ENCODE assay signal across 27 mouse cellular contexts in the genomic region with DNA sequence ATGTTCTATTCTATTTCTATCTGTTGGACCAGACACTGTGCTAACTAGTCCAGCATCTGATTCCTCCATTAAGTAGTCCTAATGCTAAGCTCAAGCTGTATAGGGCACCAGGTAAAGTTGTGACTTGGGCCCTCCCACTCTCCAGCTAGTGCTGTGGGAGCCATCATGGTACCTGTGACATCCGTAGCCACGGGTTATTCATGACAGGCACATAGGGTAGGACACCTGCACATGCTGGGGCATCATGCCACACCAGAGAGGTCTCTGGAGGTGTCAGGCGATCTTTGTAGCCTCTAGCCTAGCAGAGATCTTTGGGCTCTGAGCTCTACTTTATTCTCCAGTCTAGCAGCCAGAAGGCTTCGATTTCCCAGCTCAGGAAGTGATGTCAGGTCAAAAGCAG. TPM values are rescaled to one million over a fixed set of nuclear protein-coding genes. Genes with fewer than 3 reads are reported as not detected.
DNase-seq lines count a peak whose midpoint lies in the region; ATAC-seq lines count a peak whose summit lies in the region.
"Had no signal": no experiment of that assay in that cellular context is flagged by ENCODE, and none has a peak within 500 bp of the region (broad histone marks: within the 10 kb centered on the region; RNA-seq: fewer than 3 reads in every experiment).

No protein-coding gene starts in this region.

- 81% methylated on average over 4 of the region's 4 CpGs for WGBS in forebrain, embryonic 11.5 days
- 93% methylated on average over 4 of the region's 4 CpGs for WGBS in forebrain, embryonic 10.5 days

- peak; percentile 85 for DNase-seq in heart, adult 11 months
- no peak for DNase-seq in heart, postnatal 4 days
- no peak for DNase-seq in forebrain, embryonic 11.5 days (ENCODE audit: low spot score)
- no peak for DNase-seq in forebrain, embryonic 10.5 days (ENCODE audit: extremely low spot score, low spot score)
- DNase-seq: adrenal gland, adult 2 months; adrenal gland, postnatal 10 days; adrenal gland, postnatal 25 days; cerebellum, adult 11-12 months; cerebellum, adult 2 months; cerebellum, adult 9-10 months; cerebellum, postnatal 10 days; cerebellum, postnatal 25 days; embryo, embryonic 11 days had no signal

- H3K4me2 ChIP-seq in forebrain, embryonic 11.5 days (ENCODE audit: low read depth, low read length, severe bottlenecking) = no peak overlapping the region
- H3K4me2 ChIP-seq: embryonic facial prominence, embryonic 13.5 days; embryonic facial prominence, embryonic 15.5 days; forebrain, embryonic 12.5 days had no signal

- H3K36me3 ChIP-seq in megakaryocyte, embryonic 14.5 days (replicated peaks; ENCODE audit: low read length) = peaks cover 2% of the 10 kb centered on the region
- no peaks in the 10 kb centered on the region for H3K36me3 ChIP-seq in forebrain, embryonic 11.5 days (ENCODE audit: control insufficient read depth, insufficient read depth, low read length)
- no peaks in the 10 kb centered on the region for H3K36me3 ChIP-seq in forebrain, embryonic 10.5 days (replicated peaks)
- H3K36me3 ChIP-seq: embryonic facial prominence, embryonic 13.5 days; embryonic facial prominence, embryonic 15.5 days; forebrain, embryonic 12.5 days had no signal

- no peak overlapping the region for H3K9ac ChIP-seq in forebrain, embryonic 11.5 days (ENCODE audit: low read length)
- H3K9ac ChIP-seq: embryonic facial prominence, embryonic 13.5 days; embryonic facial prominence, embryonic 15.5 days; forebrain, embryonic 12.5 days had no signal

- no peak for ATAC-seq in megakaryocyte, adult 5-6 weeks (ENCODE audit: poor library complexity, severe bottlenecking)
- ATAC-seq in common myeloid progenitor, adult 5-6 weeks (replicated peaks; ENCODE audit: low read depth, poor library complexity, severe bottlenecking) = 0 out of 2 replicates have a peak, but pooled peaks have one; percentile 15
- no peak for ATAC-seq in forebrain, embryonic 11.5 days (replicated peaks; ENCODE audit: low FRiP score)
- ATAC-seq: forebrain, embryonic 14.5 days; forebrain, embryonic 16.5 days had no signal

- no peaks in the 10 kb centered on the region for H3K27me3 ChIP-seq in megakaryocyte, embryonic 14.5 days (replicated peaks)
- H3K27me3 ChIP-seq in forebrain, embryonic 11.5 days (ENCODE audit: control insufficient read depth, insufficient read depth, low read length) = no peaks in the 10 kb centered on the region
- no peaks in the 10 kb centered on the region for H3K27me3 ChIP-seq in forebrain, embryonic 10.5 days (ENCODE audit: poor library complexity, severe bottlenecking)
- H3K27me3 ChIP-seq: embryonic facial prominence, embryonic 13.5 days; embryonic facial prominence, embryonic 15.5 days; forebrain, embryonic 12.5 days had no signal

- H3K27ac ChIP-seq in forebrain, embryonic 11.5 days (ENCODE audit: low read depth, low read length) = no peak overlapping the region
- no peak overlapping the region for H3K27ac ChIP-seq in forebrain, embryonic 10.5 days
- H3K27ac ChIP-seq: embryonic facial prominence, embryonic 13.5 days; embryonic facial prominence, embryonic 15.5 days; forebrain, embryonic 12.5 days had no signal

- peaks cover 14% of the 10 kb centered on the region for H3K9me3 ChIP-seq in megakaryocyte, embryonic 14.5 days
- H3K9me3 ChIP-seq in forebrain, embryonic 11.5 days (ENCODE audit: control insufficient read depth, low read length) = no peaks in the 10 kb centered on the region
- no peaks in the 10 kb centered on the region for H3K9me3 ChIP-seq in forebrain, embryonic 10.5 days
- H3K9me3 ChIP-seq: embryonic facial prominence, embryonic 13.5 days; embryonic facial prominence, embryonic 15.5 days; forebrain, embryonic 12.5 days had no signal

- H3K4me1 ChIP-seq in megakaryocyte, embryonic 14.5 days = peaks cover 60% of the 10 kb centered on the region
- no peaks in the 10 kb centered on the region for H3K4me1 ChIP-seq in forebrain, embryonic 11.5 days (replicated peaks; ENCODE audit: control insufficient read depth, insufficient read depth, low read length)
- H3K4me1 ChIP-seq in forebrain, embryonic 10.5 days = no peaks in the 10 kb centered on the region
- H3K4me1 ChIP-seq: embryonic facial prominence, embryonic 13.5 days; embryonic facial prominence, embryonic 15.5 days; forebrain, embryonic 12.5 days had no signal

- H3K4me3 ChIP-seq in megakaryocyte, embryonic 14.5 days (replicated peaks) = peak overlapping the region; percentile 28
- no peak overlapping the region for H3K4me3 ChIP-seq in forebrain, embryonic 11.5 days (ENCODE audit: low read depth, low read length)
- H3K4me3 ChIP-seq in forebrain, embryonic 10.5 days = no peak overlapping the region
- H3K4me3 ChIP-seq: embryonic facial prominence, embryonic 13.5 days; embryonic facial prominence, embryonic 15.5 days; erythroblast, embryonic 14.5 days; forebrain, embryonic 12.5 days had no signal

RNA-seq across cellular contexts. Expression of gene Tmem273, which starts 2.9 kb away (rescaled TPM):
- total RNA-seq in heart, postnatal 4 days (2021) = under 1 TPM in 1 of 2 experiments, not detected in 1; 0.57 TPM
- 1.7 TPM in 1 of 2 replicates, not detected in the other for polyA plus RNA-seq in megakaryocyte, embryonic 14.5 days (2012; ENCODE audit: insufficient read depth, low replicate concordance)
- total RNA-seq in megakaryocyte, adult 5-6 weeks (2015) = 12.3 and 15.3 TPM in 2 replicates
- 7.8 and 10.1 TPM in 2 replicates for total RNA-seq in megakaryocyte, adult 5-6 weeks (2017)
- total RNA-seq in common myeloid progenitor, adult 5-6 weeks (2017) = 2.3 and 5.5 TPM in 2 replicates
- not detected in 2 replicates for polyA plus RNA-seq in forebrain, embryonic 11.5 days (2014; fragmentation: Nextera tagmentation; extraction: Ambion mirVana)
- 0.37 and 0.62 TPM in 2 replicates for polyA plus RNA-seq in forebrain, embryonic 10.5 days (2016; fragmentation: Nextera tagmentation; extraction: Ambion mirVana)
- total RNA-seq: ES-E14, MEL had no signal
- polyA plus RNA-seq: erythroblast, embryonic 14.5 days had no signal

RNA-seq across cellular contexts. Expression of gene Fam170b, which starts 50.9 kb away (rescaled TPM):
- total RNA-seq in heart, postnatal 4 days (2021) = under 1 TPM in 1 of 2 experiments, not detected in 1; 0.16 TPM
- polyA plus RNA-seq in megakaryocyte, embryonic 14.5 days (2012; ENCODE audit: insufficient read depth, low replicate concordance) = not detected in 2 replicates
- not detected in 2 replicates for total RNA-seq in megakaryocyte, adult 5-6 weeks (2015)
- total RNA-seq in megakaryocyte, adult 5-6 weeks (2017) = not detected in 2 replicates
- not detected in 2 replicates for total RNA-seq in common myeloid progenitor, adult 5-6 weeks (2017)
- polyA plus RNA-seq in forebrain, embryonic 11.5 days (2014; fragmentation: Nextera tagmentation; extraction: Ambion mirVana) = 0.16 TPM in 1 of 2 replicates, not detected in the other
- polyA plus RNA-seq in forebrain, embryonic 10.5 days (2016; fragmentation: Nextera tagmentation; extraction: Ambion mirVana) = not detected in 2 replicates
- total RNA-seq: adrenal gland, postnatal 10 days; adrenal gland, postnatal 4 days; MEL had no signal
- polyA plus RNA-seq: C2C12; cerebellum, adult 2 months; embryonic facial prominence, embryonic 11.5 days; embryonic facial prominence, embryonic 13.5 days; erythroblast, embryonic 14.5 days; forebrain, embryonic 12.5 days; forebrain, embryonic 14.5 days; forebrain, embryonic 16.5 days had no signal
